In genomic region chr9:51718793-51719192, GRCm38 (mm10) we compare ENCODE assay signal across 10 mouse cellular contexts.
"Had no signal": no experiment of that assay in that cellular context is flagged by ENCODE, and none has a peak within 500 bp of the region (broad histone marks: within the 10 kb centered on the region; RNA-seq: fewer than 3 reads in every experiment).

No protein-coding gene starts in this region.

- DNase-seq: retina, postnatal 1 day; right cerebral cortex, postnatal 14 days; right cerebral cortex, postnatal 4 days; spleen, adult 18-20 months; thymus, adult 18-20 months; thymus, adult 2 months; thymus, postnatal 14 days; thymus, postnatal 25 days; thymus, postnatal 36 days; thymus, postnatal 4 days had no signal
